Mouse (Mus musculus) stomach, embryonic 14.5 days (tissue): ENCODE data around the gene Spocd1. TPM values are rescaled to one million over a fixed set of nuclear protein-coding genes. Genes with fewer than 3 reads are reported as not detected.

ENCODE experiments used
- ATAC-seq: fragments of 200-750 bp; cut with Nextera tagmentation; 2 replicates; pipeline ENCODE4 v1.8.0; 2017; ENCODE audit warnings: low read depth, moderate TSS enrichment; ENCODE audit not compliant: insufficient number of reproducible peaks, insufficient read depth, low FRiP score
- H3K27ac ChIP-seq: fragments of 300-500 bp; sonication (generic); 2 replicates; pipeline ENCODE4 v1.5.1; 2014; ENCODE audit warnings: mild to moderate bottlenecking, low read length, moderate library complexity, mixed read lengths
- H3K27me3 ChIP-seq: fragments of 300-500 bp; sonication (generic); 2 replicates; pipeline ENCODE4 v1.6.1; 2014; ENCODE audit warnings: low read length, control low read depth, mixed read lengths; ENCODE audit not compliant: control insufficient read depth, insufficient read depth
- H3K36me3 ChIP-seq: fragments of 300-500 bp; sonication (generic); 2 replicates; pipeline ENCODE4 v1.6.1; 2014; ENCODE audit warnings: mild to moderate bottlenecking, control low read depth, low read length, moderate library complexity, mixed read lengths; ENCODE audit not compliant: control insufficient read depth, insufficient read depth
- H3K4me1 ChIP-seq: fragments of 300-500 bp; sonication (generic); 2 replicates; pipeline ENCODE4 v1.6.1; 2014; ENCODE audit warnings: low read length, control low read depth, mixed read lengths; ENCODE audit not compliant: control insufficient read depth, insufficient read depth
- H3K4me2 ChIP-seq: fragments of 300-500 bp; sonication (generic); replicated peaks from 2 replicates; pipeline ENCODE4 v1.6.1; 2014; ENCODE audit warnings: low read depth, low read length, control low read depth
- H3K4me3 ChIP-seq: fragments of 300-500 bp; sonication (generic); 2 replicates; pipeline ENCODE4 v1.5.1; 2014; ENCODE audit warnings: low read depth, low read length, control low read depth
- H3K9ac ChIP-seq: fragments of 300-500 bp; sonication (generic); replicated peaks from 2 replicates; pipeline ENCODE4 v1.6.1; 2014; ENCODE audit warnings: low read depth, mild to moderate bottlenecking, control low read depth, low read length, moderate library complexity, mixed read lengths
- H3K9me3 ChIP-seq: fragments of 300-500 bp; sonication (generic); 2 replicates; pipeline ENCODE4 v1.6.1; 2016; ENCODE audit warnings: low read depth, low read length, control low read depth; ENCODE audit not compliant: control insufficient read depth
- WGBS: fragments of 180-500 bp; shearing (Covaris S2); extraction: QIAGEN DNeasy Blood & Tissue Kit; methylation state at CpG from one replicate; pipeline ENCODE4 v1.1.7; 2014; 5-methylcytosine and 5-hydroxymethylcytosine counted together
- polyA plus RNA-seq: library from polyadenylated mRNA; unstranded; fragments of >200 nt; fragmentation: Nextera tagmentation; extraction: Ambion mirVana; gene quantifications from 2 replicates; pipeline ENCODE4 v1.2.1, GENCODE M21; 2014

Spocd1 gene
- polyA plus RNA-seq, 1 experiment from 2014 or later = not detected

DNA sequence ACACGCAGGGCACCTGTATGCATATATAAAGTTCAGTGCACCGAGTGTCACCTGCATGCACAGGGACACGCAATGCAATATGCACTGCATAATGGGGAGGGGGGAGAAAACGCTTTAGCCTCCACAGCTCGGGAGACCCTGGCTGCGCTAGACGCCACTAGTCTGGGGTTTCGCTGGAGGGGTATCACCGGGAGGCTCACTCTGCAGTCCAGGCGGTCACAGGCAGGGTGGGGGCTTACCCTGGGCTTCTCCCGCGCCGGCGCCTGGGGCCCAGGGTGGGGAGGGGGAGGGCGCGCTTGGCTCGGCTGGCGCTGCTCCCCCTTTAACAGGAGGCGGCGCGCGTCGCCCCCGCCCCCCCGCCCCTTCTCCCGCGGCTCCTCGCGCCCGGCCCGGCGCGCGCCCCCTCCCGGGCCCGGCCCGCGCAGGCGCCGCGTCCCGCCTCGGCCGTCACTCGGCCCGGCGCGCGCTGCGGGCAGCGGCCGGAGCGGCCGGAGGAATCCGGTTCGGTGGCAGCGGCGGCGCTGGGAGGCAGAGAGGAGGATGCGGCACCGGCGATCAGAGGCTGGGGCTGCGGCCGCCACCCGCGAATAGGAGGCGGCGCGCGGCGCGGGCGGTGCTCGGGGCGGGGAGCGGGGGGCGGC is 55.5 kb downstream of the Spocd1 start, which contains the start of gene Adgrb2:
Gene Adgrb2 (plus strand): TSS at position 450 of the 641 bp plus-strand sequence.
- no peak; the same call in 1 of the 2 replicates for ATAC-seq
- no peaks in the 10 kb centered on the region for H3K36me3 ChIP-seq
- no peaks in the 10 kb centered on the region for H3K9me3 ChIP-seq
- peaks cover 25% of the 10 kb centered on the region for H3K4me1 ChIP-seq
- H3K27ac ChIP-seq = no peak within 1 kb of the TSS
- H3K27me3 ChIP-seq = peaks cover 10% of the 10 kb centered on the region; the same call in 1 of the 2 replicates
- WGBS = 0% methylated on average over 39 of the region's 77 CpGs
- peak within 1 kb of the TSS; percentile 63 for H3K4me3 ChIP-seq
- peak within 1 kb of the TSS; percentile 45 for H3K9ac ChIP-seq
- peak within 1 kb of the TSS; percentile 97 for H3K4me2 ChIP-seq

- Histone ChIP-seq H3K36me3 (no peaks in the 10 kb centered on the region), H3K4me1 (peaks cover 25% of the 10 kb centered on the region), H3K4me2 (peak overlapping the region; percentile 97), H3K27ac (no peak overlapping the region), H3K27me3 (peaks cover 10% of the 10 kb centered on the region; the same call in 1 of the 2 replicates), H3K9me3 (no peaks in the 10 kb centered on the region), H3K4me3 (peak overlapping the region; percentile 63), H3K9ac (peak overlapping the region; percentile 45)
- WGBS = under 1% methylated on average over 36 of the region's 48 CpGs
- ATAC-seq = no peak
These were observed 56.2 kb downstream of the Spocd1 start for GRCm38 (mm10) chr4:129985161-129985670.

DNA sequence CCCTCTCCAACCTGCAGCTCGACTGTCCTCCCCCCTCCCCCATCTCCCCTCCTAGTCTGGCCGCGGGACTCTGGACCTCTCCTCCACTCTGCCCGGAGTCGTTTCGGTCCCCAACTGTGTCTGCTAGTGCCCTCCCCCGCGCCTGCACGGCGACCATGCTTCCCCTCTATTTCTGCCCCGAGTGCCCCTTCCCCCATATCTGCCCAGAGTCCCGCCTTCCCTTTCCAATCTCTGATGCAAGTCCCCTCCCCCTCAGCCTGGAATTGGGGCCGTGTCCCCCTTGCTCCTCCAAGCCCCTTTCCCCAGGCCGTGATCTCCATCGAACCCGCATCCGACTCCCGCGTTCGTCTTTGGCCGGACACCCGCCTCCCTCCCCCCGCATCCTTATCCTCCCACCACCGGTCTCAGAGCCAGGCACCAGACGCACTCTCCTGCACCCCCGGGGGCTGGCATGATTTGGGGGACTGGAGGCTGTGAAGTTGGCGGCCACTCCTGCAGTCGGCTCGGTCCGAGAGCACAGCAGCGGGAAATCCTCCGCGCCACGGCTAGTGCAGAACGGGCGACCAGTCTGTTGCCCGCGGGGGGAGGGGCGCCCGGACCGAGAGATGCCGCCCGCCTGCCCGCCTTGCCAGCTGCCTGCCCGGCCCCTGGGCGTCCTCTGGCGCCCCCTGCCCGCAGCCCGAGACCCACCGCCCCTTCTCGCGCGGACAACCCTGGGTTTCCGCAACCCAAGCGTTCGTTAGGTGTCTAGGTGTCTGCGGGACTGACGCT is 56.8 kb downstream of the Spocd1 start:
- H3K4me2 ChIP-seq = peak overlapping the region; percentile 97
- ATAC-seq = no peak
- no peaks in the 10 kb centered on the region for H3K36me3 ChIP-seq
- no peaks in the 10 kb centered on the region for H3K9me3 ChIP-seq
- H3K27me3 ChIP-seq = peaks cover 10% of the 10 kb centered on the region; the same call in 1 of the 2 replicates
- peak overlapping the region; percentile 63 for H3K4me3 ChIP-seq
- peak overlapping the region; percentile 45 for H3K9ac ChIP-seq
- WGBS = 1% methylated on average over 58 of the region's 58 CpGs
- peaks cover 25% of the 10 kb centered on the region for H3K4me1 ChIP-seq
- no peak overlapping the region for H3K27ac ChIP-seq

GRCm38 (mm10) chr4:129987825-129988504 is 58.9 kb downstream of the Spocd1 start:
- H3K9ac ChIP-seq = peak overlapping the region; percentile 25; the same call in 1 of the 2 replicates
- no peaks in the 10 kb centered on the region; the same call in 1 of the 2 replicates for H3K36me3 ChIP-seq
- no peak overlapping the region for H3K27ac ChIP-seq
- H3K4me1 ChIP-seq = peaks cover 25% of the 10 kb centered on the region
- ATAC-seq = 0 out of 2 replicates have a peak, but pooled peaks have one; percentile 19
- H3K4me2 ChIP-seq = peak overlapping the region; percentile 89
- WGBS = 1% methylated on average over 48 of the region's 53 CpGs
- peaks cover 10% of the 10 kb centered on the region; the same call in 1 of the 2 replicates for H3K27me3 ChIP-seq
- peak overlapping the region; percentile 44 for H3K4me3 ChIP-seq
- no peaks in the 10 kb centered on the region for H3K9me3 ChIP-seq

GRCm38 (mm10) chr4:129989925-129990324 is 60.9 kb downstream of the Spocd1 start:
- Histone ChIP-seq H3K9me3 (no peaks in the 10 kb centered on the region), H3K27ac (no peak overlapping the region), H3K4me1 (peaks cover 12% of the 10 kb centered on the region), H3K27me3 (peaks cover 10% of the 10 kb centered on the region; the same call in 1 of the 2 replicates), H3K4me2 (no peak overlapping the region), H3K36me3 (no peaks in the 10 kb centered on the region; the same call in 1 of the 2 replicates), H3K4me3 (no peak overlapping the region), H3K9ac (no peak overlapping the region)
- ATAC-seq = no peak
- WGBS = 74% methylated on average over 4 of the region's 4 CpGs

GRCm38 (mm10) chr4:129992720-129993119 is 63.7 kb downstream of the Spocd1 start:
- Histone ChIP-seq H3K4me1 (no peaks in the 10 kb centered on the region), H3K27me3 (0 out of 2 replicates have a peak, but pooled peaks cover under 1% of the 10 kb centered on the region), H3K36me3 (no peaks in the 10 kb centered on the region; the same call in 1 of the 2 replicates), H3K27ac (no peak overlapping the region), H3K4me3 (no peak overlapping the region), H3K4me2 (no peak overlapping the region), H3K9ac (no peak overlapping the region), H3K9me3 (no peaks in the 10 kb centered on the region)
- ATAC-seq = no peak
- WGBS = 71% methylated on average over 16 of the region's 16 CpGs

- H3K36me3 ChIP-seq = no peaks in the 10 kb centered on the region; the same call in 1 of the 2 replicates
- 92% methylated on average over 5 of the region's 5 CpGs for WGBS
- H3K4me2 ChIP-seq = no peak overlapping the region
- H3K27ac ChIP-seq = no peak overlapping the region
- no peak overlapping the region for H3K4me3 ChIP-seq
- no peak overlapping the region for H3K9ac ChIP-seq
- H3K9me3 ChIP-seq = no peaks in the 10 kb centered on the region
- no peaks in the 10 kb centered on the region for H3K4me1 ChIP-seq
- no peak for ATAC-seq
- H3K27me3 ChIP-seq = no peaks in the 10 kb centered on the region
These were observed 64.2 kb downstream of the Spocd1 start for GRCm38 (mm10) chr4:129993213-129993612.
